Mouse (Mus musculus): Measurements from ENCODE around the gene Stub1.
A peak's percentile ranks its signal among the peaks of the same experiment; 100 is the strongest.

GRCm38 (mm10) chr17:25796951-25797369, 36.2 kb downstream of the Stub1 start, which contains the start of gene Metrn:
- TF ChIP-seq ELF1 (IDR thresholded peaks at IDR 0.05; ENCODE audit: low read depth, low read length) (no peak), MYC (IDR thresholded peaks at IDR 0.05; ENCODE audit: low read depth, low read length) (no peak), GATA1 (IDR thresholded peaks at IDR 0.05; ENCODE audit: low read depth, low read length) (no peak), POLR2AphosphoS2 (IDR thresholded peaks at IDR 0.05; ENCODE audit: low read length) (peak; percentile 56; the same call in 1 of the 2 replicates), NRF1 (IDR thresholded peaks at IDR 0.05; ENCODE audit: insufficient read depth, low read depth, low read length, poor library complexity, severe bottlenecking) (no peak), CTCF (IDR thresholded peaks at IDR 0.05 in 2 of 3, conservative IDR thresholded peaks at IDR 0.05 in 1 of 3; ENCODE audit: control insufficient read depth in 1 of 3, insufficient read depth in 1 of 3, low read depth in 2 of 3, low read length in 3 of 3, poor library complexity in 1 of 3, severe bottlenecking in 1 of 3) (no peak), TAL1 (IDR thresholded peaks at IDR 0.05; ENCODE audit: low read length) (no peak), POLR2A (IDR thresholded peaks at IDR 0.05; ENCODE audit: control insufficient read depth in 1 of 2, insufficient read depth in 1 of 2, low read depth in 1 of 2, low read length in 2 of 2, poor library complexity in 1 of 2) (peak; percentile 82 to 92)
